Mouse (Mus musculus): ENCODE measurements at regions not wholly inside any gene's neighbourhood (a gene's known extent, or its start where the extent isn't known, plus 50 kb on each side); places are given as distances from the start of the nearest gene placed in this dataset.

DNA sequence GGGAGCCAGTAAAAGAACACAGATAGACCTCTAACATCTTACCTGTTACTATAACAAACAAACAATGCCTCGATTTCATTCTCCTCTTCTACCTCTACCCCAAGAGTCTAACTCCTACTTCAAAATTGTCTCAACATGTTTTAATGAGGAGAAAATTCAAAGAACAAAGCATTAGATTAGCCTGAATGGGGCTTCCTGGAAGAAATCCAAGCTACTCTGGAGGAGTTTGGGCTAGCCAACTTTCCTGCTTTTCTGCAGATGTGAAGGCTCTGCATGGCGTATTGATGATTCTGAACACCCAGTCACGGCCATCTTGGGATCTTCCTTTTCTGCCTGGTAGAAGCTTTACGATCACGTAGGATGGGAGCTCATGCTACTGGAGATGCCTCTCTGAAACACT lies 62.9 kb upstream of the Boc start:
- Histone ChIP-seq H3K4me3 (replicated peaks; ENCODE audit: low read length) (no peak overlapping the region), H3K9me3 (replicated peaks; ENCODE audit: control insufficient read depth, low read length) (no peaks in the 10 kb centered on the region), H3K4me1 (ENCODE audit: control insufficient read depth, insufficient read depth, low read length) (peaks cover 13% of the 10 kb centered on the region), H3K4me2 (ENCODE audit: low read depth, low read length) (no peak overlapping the region), H3K27ac (ENCODE audit: low read length) (no peak overlapping the region), H3K36me3 (ENCODE audit: control insufficient read depth, insufficient read depth, low read length) (no peaks in the 10 kb centered on the region), H3K9ac (ENCODE audit: low read length) (no peak overlapping the region), H3K27me3 (ENCODE audit: control insufficient read depth, insufficient read depth, low read length) (no peaks in the 10 kb centered on the region)
- 80% methylated on average over 5 of the region's 5 CpGs for WGBS
- no peak for ATAC-seq (ENCODE audit: insufficient read depth, low FRiP score)

DNA sequence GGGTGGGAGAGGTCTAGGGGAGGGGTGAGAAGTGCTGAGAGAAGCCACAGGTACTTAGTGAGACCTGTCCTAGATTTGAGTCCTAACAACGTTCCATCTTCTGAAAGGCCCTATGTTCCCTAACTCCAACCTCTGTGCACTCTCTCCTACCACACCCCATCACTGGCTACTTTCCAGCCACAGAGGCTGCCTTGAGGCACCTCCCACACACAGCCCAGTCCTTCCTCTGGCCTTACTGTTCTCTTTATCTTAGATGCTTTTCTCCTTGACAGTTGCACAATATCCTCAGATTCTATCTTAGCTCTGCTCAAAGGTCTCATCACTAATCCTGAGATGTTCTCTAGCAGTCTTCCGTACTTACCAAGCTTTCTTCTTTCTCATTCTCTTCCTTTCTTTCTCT lies 61.8 kb upstream of the Boc start:
- Histone ChIP-seq H3K27me3 (ENCODE audit: control insufficient read depth, insufficient read depth, low read length) (no peaks in the 10 kb centered on the region), H3K27ac (ENCODE audit: low read length) (no peak overlapping the region), H3K4me1 (ENCODE audit: control insufficient read depth, insufficient read depth, low read length) (peaks cover 20% of the 10 kb centered on the region), H3K4me2 (ENCODE audit: low read depth, low read length) (no peak overlapping the region), H3K9ac (ENCODE audit: low read length) (no peak overlapping the region), H3K4me3 (replicated peaks; ENCODE audit: low read length) (no peak overlapping the region), H3K36me3 (ENCODE audit: control insufficient read depth, insufficient read depth, low read length) (no peaks in the 10 kb centered on the region), H3K9me3 (replicated peaks; ENCODE audit: control insufficient read depth, low read length) (no peaks in the 10 kb centered on the region)
- WGBS: 76% methylated on average over 2 of the region's 2 CpGs
- ATAC-seq (ENCODE audit: insufficient read depth, low FRiP score): no peak

DNA sequence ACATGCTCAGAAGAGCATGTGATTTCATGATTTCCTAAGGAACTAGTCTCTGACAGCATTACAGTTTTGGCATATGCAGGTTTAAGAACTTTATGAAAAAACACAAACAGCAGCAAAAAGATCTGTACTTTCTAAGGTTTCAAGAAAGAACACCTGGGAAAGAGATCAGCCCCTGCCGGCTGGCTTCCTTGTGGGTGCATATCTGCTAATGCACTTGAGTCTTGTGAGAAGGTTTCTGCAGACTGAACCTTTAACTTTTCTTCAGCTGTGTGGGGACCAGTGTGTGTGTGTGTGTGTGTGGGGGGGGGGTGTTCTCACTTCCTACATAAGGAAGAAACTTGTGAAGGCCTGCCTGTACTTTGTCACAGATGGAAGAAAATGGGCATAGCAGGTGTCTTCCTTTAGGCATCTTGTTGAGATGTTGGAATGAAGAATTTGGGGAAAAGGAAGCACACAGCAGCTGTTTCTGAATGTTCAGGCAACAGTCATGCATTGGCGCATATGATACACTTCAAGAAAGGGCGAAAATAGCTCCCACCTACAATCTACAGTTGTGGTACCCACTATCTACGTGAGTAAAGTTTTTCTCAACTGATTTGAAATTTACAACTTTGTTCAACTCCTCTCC lies 60.9 kb upstream of the Boc start:
- peaks cover 16% of the 10 kb centered on the region for H3K4me1 ChIP-seq (ENCODE audit: control insufficient read depth, insufficient read depth, low read length)
- ATAC-seq (ENCODE audit: insufficient read depth, low FRiP score): no peak
- no peak overlapping the region for H3K4me2 ChIP-seq (ENCODE audit: low read depth, low read length)
- H3K4me3 ChIP-seq (replicated peaks; ENCODE audit: low read length): no peak overlapping the region
- H3K9me3 ChIP-seq (replicated peaks; ENCODE audit: control insufficient read depth, low read length): no peaks in the 10 kb centered on the region
- no peaks in the 10 kb centered on the region for H3K27me3 ChIP-seq (ENCODE audit: control insufficient read depth, insufficient read depth, low read length)
- H3K27ac ChIP-seq (ENCODE audit: low read length): no peak overlapping the region
- WGBS: 72% methylated on average over 4 of the region's 4 CpGs
- no peaks in the 10 kb centered on the region for H3K36me3 ChIP-seq (ENCODE audit: control insufficient read depth, insufficient read depth, low read length)
- H3K9ac ChIP-seq (ENCODE audit: low read length): no peak overlapping the region

DNA sequence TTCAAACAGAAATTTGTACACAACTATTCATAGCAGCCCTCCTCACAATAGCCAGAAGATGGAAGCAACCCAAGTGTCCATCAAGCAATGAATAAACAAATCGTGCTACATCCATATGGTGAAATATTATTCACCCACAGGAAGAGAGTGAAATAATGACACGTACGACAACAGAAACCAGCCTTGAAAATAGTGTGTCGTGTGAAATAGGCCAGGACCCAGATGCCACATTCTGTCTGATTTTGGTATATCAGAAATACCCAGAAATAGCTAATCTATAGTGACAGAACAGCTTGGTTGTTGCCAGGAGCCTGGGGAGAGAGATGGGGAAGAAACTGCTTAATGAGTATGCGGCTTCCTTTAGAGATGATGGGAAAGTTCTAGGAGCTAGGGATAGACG lies 58.3 kb upstream of the Boc start:
- H3K27ac ChIP-seq (ENCODE audit: low read length): peak overlapping the region; percentile 72; the same call in 1 of the 2 replicates
- no peaks in the 10 kb centered on the region for H3K9me3 ChIP-seq (replicated peaks; ENCODE audit: control insufficient read depth, low read length)
- WGBS: 62% methylated on average over 6 of the region's 6 CpGs
- H3K4me1 ChIP-seq (ENCODE audit: control insufficient read depth, insufficient read depth, low read length): peaks cover 16% of the 10 kb centered on the region
- H3K36me3 ChIP-seq (ENCODE audit: control insufficient read depth, insufficient read depth, low read length): no peaks in the 10 kb centered on the region
- H3K4me2 ChIP-seq (ENCODE audit: low read depth, low read length): no peak overlapping the region
- no peak for ATAC-seq (ENCODE audit: insufficient read depth, low FRiP score)
- no peaks in the 10 kb centered on the region for H3K27me3 ChIP-seq (ENCODE audit: control insufficient read depth, insufficient read depth, low read length)
- no peak overlapping the region for H3K9ac ChIP-seq (ENCODE audit: low read length)
- H3K4me3 ChIP-seq (replicated peaks; ENCODE audit: low read length): no peak overlapping the region

DNA sequence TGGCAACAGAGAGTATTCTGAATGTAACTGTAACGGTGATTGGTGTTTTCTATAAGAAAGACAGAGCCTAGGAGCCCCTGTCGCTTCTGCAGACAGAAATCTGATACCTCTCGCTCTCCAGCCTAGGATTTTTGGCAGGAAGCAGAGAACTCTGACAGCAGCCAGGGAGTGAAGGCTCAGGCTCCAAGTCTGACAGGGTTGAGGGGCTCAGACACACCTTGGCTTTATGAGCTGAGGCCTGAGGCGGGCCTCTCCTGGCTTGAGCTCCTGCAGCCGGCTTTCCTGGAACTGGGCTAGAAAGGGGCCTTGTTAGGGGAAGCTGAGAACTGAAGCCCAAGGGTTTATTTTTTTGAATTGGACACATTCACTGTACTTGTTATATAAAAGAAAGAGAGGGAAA lies 57.7 kb upstream of the Boc start:
- H3K27ac ChIP-seq (ENCODE audit: low read length): peak overlapping the region; percentile 75
- H3K9ac ChIP-seq (ENCODE audit: low read length): 0 out of 2 replicates have a peak overlapping the region, but pooled peaks have one; percentile 38
- peaks cover 16% of the 10 kb centered on the region for H3K4me1 ChIP-seq (ENCODE audit: control insufficient read depth, insufficient read depth, low read length)
- no peak overlapping the region for H3K4me3 ChIP-seq (replicated peaks; ENCODE audit: low read length)
- H3K27me3 ChIP-seq (ENCODE audit: control insufficient read depth, insufficient read depth, low read length): no peaks in the 10 kb centered on the region
- peak; percentile 88; the same call in 1 of the 2 replicates for ATAC-seq (ENCODE audit: insufficient read depth, low FRiP score)
- no peaks in the 10 kb centered on the region for H3K36me3 ChIP-seq (ENCODE audit: control insufficient read depth, insufficient read depth, low read length)
- no peaks in the 10 kb centered on the region for H3K9me3 ChIP-seq (replicated peaks; ENCODE audit: control insufficient read depth, low read length)
- peak overlapping the region; percentile 32 for H3K4me2 ChIP-seq (ENCODE audit: low read depth, low read length)
- WGBS: 17% methylated on average over 5 of the region's 5 CpGs

DNA sequence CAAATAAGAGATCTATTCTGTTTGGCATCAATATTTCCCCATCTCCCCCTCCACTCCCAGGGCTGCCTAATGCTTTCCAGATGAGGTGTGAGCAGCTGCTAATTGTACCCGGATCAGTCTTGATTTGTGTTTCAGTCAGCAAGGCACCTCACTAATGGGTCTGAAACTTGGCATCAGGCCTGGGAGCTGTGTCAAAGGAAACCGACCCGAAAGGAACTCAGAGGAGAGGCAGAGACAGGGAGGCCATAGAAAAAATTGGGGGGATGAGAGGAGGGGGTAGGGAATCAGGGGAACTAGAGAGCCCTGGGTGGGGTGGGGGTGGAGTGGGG lies 57.1 kb upstream of the Boc start:
- Histone ChIP-seq H3K27me3 (ENCODE audit: control insufficient read depth, insufficient read depth, low read length) (no peaks in the 10 kb centered on the region), H3K4me2 (ENCODE audit: low read depth, low read length) (peak overlapping the region; percentile 32), H3K9me3 (replicated peaks; ENCODE audit: control insufficient read depth, low read length) (no peaks in the 10 kb centered on the region), H3K36me3 (ENCODE audit: control insufficient read depth, insufficient read depth, low read length) (no peaks in the 10 kb centered on the region), H3K4me1 (ENCODE audit: control insufficient read depth, insufficient read depth, low read length) (peaks cover 16% of the 10 kb centered on the region), H3K27ac (ENCODE audit: low read length) (peak overlapping the region; percentile 75), H3K9ac (ENCODE audit: low read length) (0 out of 2 replicates have a peak overlapping the region, but pooled peaks have one; percentile 38), H3K4me3 (replicated peaks; ENCODE audit: low read length) (no peak overlapping the region)
- peak; percentile 35; the same call in 1 of the 2 replicates for ATAC-seq (ENCODE audit: insufficient read depth, low FRiP score)
- 13% methylated on average over 3 of the region's 3 CpGs for WGBS

DNA sequence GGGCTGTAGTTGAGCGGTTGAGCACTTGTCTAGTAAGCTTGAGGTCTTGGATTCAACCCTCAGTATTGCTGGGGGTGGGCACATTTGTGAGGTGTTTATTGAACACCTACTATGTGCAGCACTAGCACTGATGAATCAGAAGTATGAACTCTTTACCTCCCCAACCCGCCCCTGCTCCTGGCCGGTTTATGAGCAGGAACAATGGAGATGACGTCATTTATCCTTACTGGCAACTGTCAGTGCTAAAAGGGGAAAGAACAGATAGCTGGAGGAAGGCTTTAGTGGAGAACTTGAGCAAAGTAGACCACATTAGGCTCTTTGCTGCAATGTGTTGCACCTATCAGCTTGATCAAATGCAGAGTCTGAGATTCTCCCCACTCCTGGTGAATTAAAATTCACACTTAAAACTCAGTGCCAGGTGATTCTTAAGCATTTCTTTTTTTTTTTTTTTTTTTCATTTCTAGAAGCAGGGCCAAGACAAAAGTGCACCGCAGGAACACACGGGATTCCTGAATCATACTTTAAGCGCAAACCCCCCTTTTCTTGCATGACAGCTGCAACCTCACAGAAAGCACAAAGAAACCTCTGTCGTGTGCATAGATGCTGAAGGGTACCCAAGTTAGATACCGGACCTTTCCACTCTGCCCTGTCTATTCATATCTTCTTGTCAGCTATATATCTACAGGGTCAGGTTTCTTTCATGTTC lies 56.6 kb upstream of the Boc start:
- WGBS: 38% methylated on average over 9 of the region's 9 CpGs
- peaks cover 16% of the 10 kb centered on the region for H3K4me1 ChIP-seq (ENCODE audit: control insufficient read depth, insufficient read depth, low read length)
- no peak overlapping the region for H3K4me2 ChIP-seq (ENCODE audit: low read depth, low read length)
- H3K9me3 ChIP-seq (replicated peaks; ENCODE audit: control insufficient read depth, low read length): no peaks in the 10 kb centered on the region
- no peaks in the 10 kb centered on the region for H3K27me3 ChIP-seq (ENCODE audit: control insufficient read depth, insufficient read depth, low read length)
- H3K4me3 ChIP-seq (replicated peaks; ENCODE audit: low read length): no peak overlapping the region
- no peak overlapping the region; the same call in 1 of the 2 replicates for H3K9ac ChIP-seq (ENCODE audit: low read length)
- no peak for ATAC-seq (ENCODE audit: insufficient read depth, low FRiP score)
- no peaks in the 10 kb centered on the region for H3K36me3 ChIP-seq (ENCODE audit: control insufficient read depth, insufficient read depth, low read length)
- peak overlapping the region; percentile 75 for H3K27ac ChIP-seq (ENCODE audit: low read length)

DNA sequence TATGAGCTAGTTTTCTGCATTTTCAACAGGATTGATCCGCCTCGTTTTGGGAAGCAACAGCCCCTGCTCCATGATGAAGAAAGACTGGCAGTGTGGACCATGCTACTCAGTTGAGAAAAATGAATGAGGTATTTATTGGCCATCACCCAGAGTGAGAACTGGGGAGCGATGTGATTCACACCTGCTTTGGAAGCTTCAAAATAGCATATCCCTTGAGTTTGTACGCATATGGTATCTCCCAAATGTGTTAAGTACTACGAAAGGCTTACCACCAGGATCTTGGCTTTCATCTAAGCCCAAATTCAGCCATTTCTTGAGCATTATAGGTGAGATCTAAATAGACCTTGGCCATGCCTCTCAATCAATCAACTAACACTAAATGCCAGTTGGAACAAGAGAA lies 55.5 kb upstream of the Boc start:
- Histone ChIP-seq H3K4me3 (replicated peaks; ENCODE audit: low read length) (no peak overlapping the region), H3K4me1 (ENCODE audit: control insufficient read depth, insufficient read depth, low read length) (peaks cover 16% of the 10 kb centered on the region), H3K9ac (ENCODE audit: low read length) (no peak overlapping the region), H3K27me3 (ENCODE audit: control insufficient read depth, insufficient read depth, low read length) (no peaks in the 10 kb centered on the region), H3K9me3 (replicated peaks; ENCODE audit: control insufficient read depth, low read length) (no peaks in the 10 kb centered on the region), H3K27ac (ENCODE audit: low read length) (no peak overlapping the region), H3K4me2 (ENCODE audit: low read depth, low read length) (no peak overlapping the region), H3K36me3 (ENCODE audit: control insufficient read depth, insufficient read depth, low read length) (no peaks in the 10 kb centered on the region)
- ATAC-seq (ENCODE audit: insufficient read depth, low FRiP score): no peak
- 92% methylated on average over 5 of the region's 5 CpGs for WGBS

DNA sequence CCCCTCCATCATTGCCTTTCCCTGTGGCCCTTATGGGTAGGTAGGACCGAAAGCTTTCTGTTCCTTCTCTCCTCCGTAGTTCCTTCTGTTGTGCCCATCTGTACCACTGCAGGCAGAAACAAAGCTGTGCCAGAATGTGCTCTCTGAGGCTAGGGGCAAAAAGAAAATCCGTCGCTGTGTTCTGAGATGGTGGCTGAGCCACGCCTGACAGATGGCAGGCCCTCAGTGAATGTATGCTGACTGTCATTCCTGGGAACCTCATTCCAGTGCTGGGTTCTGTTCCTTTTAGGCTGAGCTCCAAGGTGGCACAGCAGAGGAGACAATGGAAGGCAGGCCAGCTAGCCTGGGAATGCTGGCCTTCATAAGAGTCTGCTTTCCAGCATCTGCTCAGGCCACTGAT lies 54.0 kb upstream of the Boc start:
- 79% methylated on average over 5 of the region's 5 CpGs for WGBS
- H3K4me1 ChIP-seq (ENCODE audit: control insufficient read depth, insufficient read depth, low read length): peaks cover 16% of the 10 kb centered on the region
- H3K9ac ChIP-seq (ENCODE audit: low read length): no peak overlapping the region
- ATAC-seq (ENCODE audit: insufficient read depth, low FRiP score): no peak
- no peak overlapping the region for H3K4me3 ChIP-seq (replicated peaks; ENCODE audit: low read length)
- no peak overlapping the region for H3K27ac ChIP-seq (ENCODE audit: low read length)
- H3K4me2 ChIP-seq (ENCODE audit: low read depth, low read length): no peak overlapping the region
- no peaks in the 10 kb centered on the region for H3K9me3 ChIP-seq (replicated peaks; ENCODE audit: control insufficient read depth, low read length)
- H3K36me3 ChIP-seq (ENCODE audit: control insufficient read depth, insufficient read depth, low read length): no peaks in the 10 kb centered on the region
- no peaks in the 10 kb centered on the region for H3K27me3 ChIP-seq (ENCODE audit: control insufficient read depth, insufficient read depth, low read length)

Data from stomach, embryonic 16.5 days (tissue).